Mouse (Mus musculus): ENCODE results near the gene Dnhd1. TPM values are rescaled to one million over a fixed set of nuclear protein-coding genes. Genes with fewer than 3 reads are reported as not detected.
"Not testable (repeated sequence)": the region's sequence is repeated elsewhere in the genome, so short reads cannot be mapped to it uniquely, and the experiment has no call there.

The Dnhd1 gene
- polyA plus RNA-seq, 1 experiment from 2014 or later: 1.1 TPM

GRCm38 (mm10) chr7:105690875-105691274 lies 40.2 kb downstream of the Dnhd1 start:
- H3K36me3 ChIP-seq: no peaks in the 10 kb centered on the region
- H3K27ac ChIP-seq: no peak overlapping the region
- H3K9me3 ChIP-seq (replicated peaks): no peaks in the 10 kb centered on the region
- H3K4me1 ChIP-seq: 0 out of 2 replicates have a peak, but pooled peaks cover under 1% of the 10 kb centered on the region
- DNase-seq (ENCODE audit: low spot score): no peak
- WGBS: 84% methylated on average over 1 of the region's 1 CpGs
- no peak overlapping the region for H3K4me3 ChIP-seq
- H3K27me3 ChIP-seq (ENCODE audit: low read depth, poor library complexity, severe bottlenecking): peaks cover 4% of the 10 kb centered on the region; the same call in 1 of the 2 replicates

GRCm38 (mm10) chr7:105703184-105703583 lies 52.6 kb downstream of the Dnhd1 start:
- WGBS: 88% methylated on average over 16 of the region's 16 CpGs
- DNase-seq (ENCODE audit: low spot score): no peak

GRCm38 (mm10) chr7:105703816-105704215 lies 53.2 kb downstream of the Dnhd1 start:
- 92% methylated on average over 4 of the region's 4 CpGs for WGBS
- DNase-seq (ENCODE audit: low spot score): no peak
- no peaks in the 10 kb centered on the region for H3K4me1 ChIP-seq
- H3K9me3 ChIP-seq (replicated peaks): no peaks in the 10 kb centered on the region
- H3K36me3 ChIP-seq: no peaks in the 10 kb centered on the region
- no peak overlapping the region for H3K27ac ChIP-seq
- H3K27me3 ChIP-seq (ENCODE audit: low read depth, poor library complexity, severe bottlenecking): no peaks in the 10 kb centered on the region
- H3K4me3 ChIP-seq: no peak overlapping the region

More at GRCm38 (mm10) chr7:105703184-105703583, 52.6 kb downstream of the Dnhd1 start:
- Histone ChIP-seq H3K36me3 (no peaks in the 10 kb centered on the region), H3K4me1 (no peaks in the 10 kb centered on the region), H3K27me3 (ENCODE audit: low read depth, poor library complexity, severe bottlenecking) (no peaks in the 10 kb centered on the region), H3K27ac (no peak overlapping the region), H3K9me3 (replicated peaks) (no peaks in the 10 kb centered on the region), H3K4me3 (no peak overlapping the region)

GRCm38 (mm10) chr7:105708733-105709132 lies 58.1 kb downstream of the Dnhd1 start:
- no peak overlapping the region for H3K4me3 ChIP-seq
- H3K27ac ChIP-seq: no peak overlapping the region
- H3K4me1 ChIP-seq: no peaks in the 10 kb centered on the region
- no peak for DNase-seq (ENCODE audit: low spot score)
- H3K36me3 ChIP-seq: no peaks in the 10 kb centered on the region
- H3K9me3 ChIP-seq (replicated peaks): no peaks in the 10 kb centered on the region
- no peaks in the 10 kb centered on the region for H3K27me3 ChIP-seq (ENCODE audit: low read depth, poor library complexity, severe bottlenecking)
- WGBS: 91% methylated on average over 5 of the region's 5 CpGs

- no peaks in the 10 kb centered on the region for H3K4me1 ChIP-seq
- no peaks in the 10 kb centered on the region for H3K9me3 ChIP-seq (replicated peaks)
- WGBS: 64% methylated on average over 3 of the region's 3 CpGs
- H3K27ac ChIP-seq: no peak overlapping the region
- no peaks in the 10 kb centered on the region for H3K27me3 ChIP-seq (ENCODE audit: low read depth, poor library complexity, severe bottlenecking)
- H3K4me3 ChIP-seq: no peak overlapping the region
- no peaks in the 10 kb centered on the region for H3K36me3 ChIP-seq
- no peak for DNase-seq (ENCODE audit: low spot score)
These were observed 64.7 kb downstream of the Dnhd1 start for GRCm38 (mm10) chr7:105715366-105715765.

GRCm38 (mm10) chr7:105721916-105722315 lies 71.3 kb downstream of the Dnhd1 start:
- H3K27ac ChIP-seq: no peak overlapping the region
- no peak overlapping the region for H3K4me3 ChIP-seq

GRCm38 (mm10) chr7:105726144-105726979 lies 75.7 kb downstream of the Dnhd1 start:
- H3K9me3 ChIP-seq (replicated peaks): no peaks in the 10 kb centered on the region
- H3K4me3 ChIP-seq: no peak overlapping the region
- WGBS: 88% methylated on average over 4 of the region's 4 CpGs
- no peaks in the 10 kb centered on the region for H3K4me1 ChIP-seq
- no peak for DNase-seq (ENCODE audit: low spot score)
- H3K27me3 ChIP-seq (ENCODE audit: low read depth, poor library complexity, severe bottlenecking): no peaks in the 10 kb centered on the region
- H3K36me3 ChIP-seq: peaks cover 29% of the 10 kb centered on the region
- no peak overlapping the region for H3K27ac ChIP-seq

More at GRCm38 (mm10) chr7:105721916-105722315, 71.3 kb downstream of the Dnhd1 start:
- 87% methylated on average over 2 of the region's 2 CpGs for WGBS
- Histone ChIP-seq H3K4me1 (no peaks in the 10 kb centered on the region), H3K27me3 (ENCODE audit: low read depth, poor library complexity, severe bottlenecking) (no peaks in the 10 kb centered on the region), H3K36me3 (no peaks in the 10 kb centered on the region; the same call in 1 of the 2 replicates), H3K9me3 (replicated peaks) (no peaks in the 10 kb centered on the region)
- no peak for DNase-seq (ENCODE audit: low spot score)

- no peak for DNase-seq (ENCODE audit: low spot score)
- Histone ChIP-seq H3K27ac (no peak overlapping the region), H3K27me3 (ENCODE audit: low read depth, poor library complexity, severe bottlenecking) (no peaks in the 10 kb centered on the region), H3K4me3 (no peak overlapping the region), H3K4me1 (no peaks in the 10 kb centered on the region), H3K9me3 (replicated peaks) (no peaks in the 10 kb centered on the region), H3K36me3 (peaks cover 35% of the 10 kb centered on the region)
- 95% methylated on average over 4 of the region's 4 CpGs for WGBS
These were observed 76.3 kb downstream of the Dnhd1 start for GRCm38 (mm10) chr7:105726980-105727325.

- no peak for DNase-seq (ENCODE audit: low spot score)
- no peaks in the 10 kb centered on the region for H3K27me3 ChIP-seq (ENCODE audit: low read depth, poor library complexity, severe bottlenecking)
- H3K4me1 ChIP-seq: no peaks in the 10 kb centered on the region
- no peak overlapping the region for H3K4me3 ChIP-seq
- 87% methylated on average over 6 of the region's 6 CpGs for WGBS
- H3K27ac ChIP-seq: no peak overlapping the region
- H3K36me3 ChIP-seq: peaks cover 54% of the 10 kb centered on the region
- H3K9me3 ChIP-seq (replicated peaks): no peaks in the 10 kb centered on the region
These were observed 78.2 kb downstream of the Dnhd1 start for GRCm38 (mm10) chr7:105728701-105729428.

GRCm38 (mm10) chr7:105733836-105734235 lies 83.2 kb downstream of the Dnhd1 start:
- no peak overlapping the region for H3K4me3 ChIP-seq
- peaks cover 26% of the 10 kb centered on the region for H3K4me1 ChIP-seq
- H3K27ac ChIP-seq: no peak overlapping the region
- DNase-seq (ENCODE audit: low spot score): no peak
- H3K9me3 ChIP-seq (replicated peaks): no peaks in the 10 kb centered on the region
- 97% methylated on average over 11 of the region's 11 CpGs for WGBS
- H3K36me3 ChIP-seq: peaks cover 63% of the 10 kb centered on the region
- no peaks in the 10 kb centered on the region for H3K27me3 ChIP-seq (ENCODE audit: low read depth, poor library complexity, severe bottlenecking)

GRCm38 (mm10) chr7:105734826-105735225 lies 84.2 kb downstream of the Dnhd1 start:
- H3K27me3 ChIP-seq (ENCODE audit: low read depth, poor library complexity, severe bottlenecking): no peaks in the 10 kb centered on the region
- H3K4me1 ChIP-seq: peaks cover 33% of the 10 kb centered on the region
- H3K36me3 ChIP-seq: peaks cover 55% of the 10 kb centered on the region
- 92% methylated on average over 8 of the region's 8 CpGs for WGBS
- no peaks in the 10 kb centered on the region for H3K9me3 ChIP-seq (replicated peaks)
- H3K27ac ChIP-seq: no peak overlapping the region
- no peak for DNase-seq (ENCODE audit: low spot score)
- H3K4me3 ChIP-seq: peak overlapping the region; percentile 74; the same call in 1 of the 2 replicates

GRCm38 (mm10) chr7:105735464-105735863 lies 84.8 kb downstream of the Dnhd1 start:
- H3K27me3 ChIP-seq (ENCODE audit: low read depth, poor library complexity, severe bottlenecking); DNase-seq (ENCODE audit: low spot score); H3K9me3 ChIP-seq (replicated peaks): not testable (repeated sequence)
- H3K4me3 ChIP-seq: peak overlapping the region; percentile 74
- 54% methylated on average over 4 of the region's 4 CpGs for WGBS
- peak overlapping the region; percentile 94 for H3K27ac ChIP-seq
- H3K4me1 ChIP-seq: peaks cover 33% of the 10 kb centered on the region
- peaks cover 55% of the 10 kb centered on the region for H3K36me3 ChIP-seq

- H3K4me1 ChIP-seq: peaks cover 33% of the 10 kb centered on the region
- H3K9me3 ChIP-seq (replicated peaks): no peaks in the 10 kb centered on the region
- H3K27me3 ChIP-seq (ENCODE audit: low read depth, poor library complexity, severe bottlenecking): no peaks in the 10 kb centered on the region
- peaks cover 55% of the 10 kb centered on the region for H3K36me3 ChIP-seq
- under 1% methylated on average over 62 of the region's 62 CpGs for WGBS
- peak within 1 kb of the TSS; percentile 94 for H3K27ac ChIP-seq
- DNase-seq (ENCODE audit: low spot score): peak; percentile 90
- peak within 1 kb of the TSS; percentile 74 for H3K4me3 ChIP-seq
These were observed 85.8 kb downstream of the Dnhd1 start, which contains the start of gene Ilk for GRCm38 (mm10) chr7:105736264-105736901. Ilk (plus strand) TSS chr7:105736592.

All from limb, embryonic 10.5 days (tissue).